Mouse (Mus musculus) megakaryocyte, embryonic 14.5 days (primary cell): Measurements from ENCODE around the gene Pdxk.

Experiments
- FLI1 ChIP-seq: IDR thresholded peaks from 2 replicates; pipeline ENCODE4 v1.6.1; 2012; ENCODE audit warnings: low read length, inconsistent platforms, mixed read lengths
- GATA1 ChIP-seq: IDR thresholded peaks from 3 replicates; pipeline ENCODE4 v1.6.1; 2012; ENCODE audit warnings: mixed read lengths, low read length, inconsistent platforms, borderline replicate concordance

DNA sequence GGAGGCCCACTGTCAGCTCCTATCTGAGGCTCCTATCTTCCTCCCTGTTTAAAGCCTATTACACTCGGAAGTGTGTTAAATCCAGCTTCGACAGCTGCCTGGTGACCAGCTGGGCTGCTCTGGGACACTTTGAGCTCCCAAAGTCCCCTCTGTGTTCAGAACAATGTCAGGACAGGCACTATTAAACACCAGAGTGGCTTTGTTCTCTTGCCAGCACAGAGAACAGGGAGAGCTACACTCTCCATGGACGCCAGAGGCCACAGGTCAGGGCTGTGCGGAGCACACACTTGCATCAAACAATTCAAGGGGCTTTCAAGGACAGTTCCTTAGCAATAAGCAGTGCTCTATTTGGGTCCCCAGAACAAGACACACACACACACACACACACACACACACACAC, 12.1 kb downstream of the Pdxk start:
- TF ChIP-seq FLI1 = no peak
- no peak for TF ChIP-seq GATA1
